Mouse (Mus musculus): ENCODE measurements around the gene Clec16a.

Clec16a gene

GRCm38 (mm10) chr16:10544995-10545622 lies at the start of gene Clec16a:
TSS of gene Clec16a (plus strand) at chr16:10545339.
- DNase-seq (ENCODE audit: low read depth in 1 of 2, low spot score in 2 of 2), result peak; percentile 86 to 91

DNA sequence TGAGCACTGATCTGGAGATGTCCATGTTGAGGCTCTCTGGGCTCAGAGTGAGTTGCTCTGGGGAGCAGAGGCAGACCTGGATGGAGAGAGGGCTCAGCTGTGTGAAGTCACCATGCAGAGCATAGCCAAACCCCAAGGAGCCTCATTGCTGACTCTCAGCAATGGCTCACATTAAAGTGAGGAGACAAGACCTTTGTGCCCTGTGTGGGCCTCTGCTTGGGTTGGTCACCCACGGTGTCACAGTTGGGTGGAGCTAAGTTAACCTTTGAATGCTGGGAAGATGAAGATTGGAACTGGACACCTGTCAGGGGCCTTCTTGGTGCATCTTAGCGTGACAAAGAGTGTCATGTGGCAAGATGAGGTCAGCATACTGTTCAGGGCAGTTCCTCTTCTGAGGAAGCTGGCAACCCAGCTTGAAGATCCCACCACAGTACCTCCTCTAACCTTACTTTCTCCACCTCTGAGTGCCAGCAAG lies 49.3 kb upstream of the Clec16a start:
- no peak for DNase-seq (ENCODE audit: low read depth in 1 of 2, low spot score in 2 of 2)

- DNase-seq (ENCODE audit: low read depth in 1 of 2, low spot score in 2 of 2), result no peak
Measured at GRCm38 (mm10) chr16:10498096-10498602, 47.0 kb upstream of the Clec16a start.

- DNase-seq (ENCODE audit: low read depth in 1 of 2, low spot score in 2 of 2), result no peak
Measured at GRCm38 (mm10) chr16:10499122-10499521, 46.0 kb upstream of the Clec16a start.

- DNase-seq (ENCODE audit: low read depth in 1 of 2, low spot score in 2 of 2), result no peak
Measured at GRCm38 (mm10) chr16:10501865-10502264, 43.3 kb upstream of the Clec16a start.

GRCm38 (mm10) chr16:10503058-10503457 lies 42.1 kb upstream of the Clec16a start:
- no peak for DNase-seq (ENCODE audit: low read depth in 1 of 2, low spot score in 2 of 2)

GRCm38 (mm10) chr16:10507445-10507844 lies 37.7 kb upstream of the Clec16a start:
- DNase-seq (ENCODE audit: low read depth in 1 of 2, low spot score in 2 of 2), result no peak

- no peak for DNase-seq (ENCODE audit: low read depth in 1 of 2, low spot score in 2 of 2)
Measured at GRCm38 (mm10) chr16:10508691-10509090, 36.4 kb upstream of the Clec16a start.

GRCm38 (mm10) chr16:10510477-10511133 lies 34.5 kb upstream of the Clec16a start:
- DNase-seq (ENCODE audit: low read depth in 1 of 2, low spot score in 2 of 2), result no peak

DNA sequence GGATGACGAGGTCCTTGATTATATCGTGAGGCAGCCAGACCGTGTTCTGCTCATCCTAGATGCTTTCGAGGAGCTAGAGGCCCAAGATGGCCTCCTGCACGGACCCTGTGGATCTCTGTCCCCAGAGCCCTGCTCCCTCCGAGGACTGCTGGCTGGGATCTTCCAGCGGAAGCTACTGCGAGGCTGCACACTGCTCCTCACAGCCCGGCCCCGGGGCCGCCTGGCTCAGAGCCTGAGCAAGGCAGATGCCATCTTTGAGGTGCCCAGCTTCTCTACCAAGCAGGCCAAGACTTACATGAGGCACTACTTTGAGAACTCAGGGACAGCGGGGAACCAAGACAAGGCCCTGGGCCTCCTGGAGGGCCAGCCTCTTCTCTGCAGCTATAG lies 34.0 kb upstream of the Clec16a start:
- no peak for DNase-seq (ENCODE audit: low read depth in 1 of 2, low spot score in 2 of 2)

DNA sequence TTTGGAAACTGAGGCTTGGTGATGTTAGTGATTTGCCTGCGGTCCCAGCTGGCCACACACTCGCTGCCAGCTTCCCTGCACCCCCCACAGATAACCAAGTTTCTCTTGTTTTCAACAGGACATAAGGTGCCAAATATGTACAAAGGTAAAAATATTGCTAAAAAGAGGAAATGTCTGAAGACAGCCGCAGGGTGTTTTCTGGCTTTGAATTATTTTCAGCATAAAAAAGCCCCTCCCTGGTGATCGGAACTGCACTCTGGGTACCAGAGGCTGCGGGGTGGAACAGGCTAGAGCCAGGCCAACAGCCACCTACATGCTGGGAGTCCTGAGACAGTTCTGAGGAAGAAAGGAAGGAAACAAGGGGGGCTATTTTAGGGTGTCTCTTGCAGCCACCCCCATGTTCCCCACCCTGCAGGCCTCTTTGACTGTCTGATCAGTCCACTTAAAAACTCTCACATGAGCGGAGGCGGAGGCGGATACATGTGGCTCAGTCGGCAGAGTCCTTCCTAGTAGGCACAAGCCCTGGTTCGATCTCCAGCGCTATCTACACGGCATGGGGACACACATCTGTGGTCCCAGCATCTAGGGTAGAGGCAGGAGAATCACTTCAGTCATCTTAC lies 29.1 kb upstream of the Clec16a start:
- no peak for DNase-seq (ENCODE audit: low read depth in 1 of 2, low spot score in 2 of 2)

DNA sequence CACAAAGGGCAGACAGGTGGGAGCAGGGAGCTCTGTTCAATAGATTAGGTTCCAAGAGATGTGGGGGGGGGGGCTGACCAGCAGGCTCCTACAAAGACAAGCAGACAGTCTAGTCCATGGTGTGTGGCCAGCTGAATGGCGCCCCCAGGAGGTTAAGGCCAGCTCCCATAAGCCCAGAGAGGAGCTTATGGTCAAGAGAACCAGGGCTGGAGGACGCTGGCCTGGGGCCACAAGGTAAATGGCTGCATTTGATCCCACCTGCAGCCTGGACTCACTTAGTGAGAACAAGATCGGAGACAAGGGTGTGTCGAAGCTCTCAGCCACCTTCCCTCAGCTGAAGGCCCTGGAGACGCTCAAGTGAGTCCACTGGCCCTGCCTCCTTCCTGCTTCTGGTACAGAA lies 27.1 kb upstream of the Clec16a start:
- no peak for DNase-seq (ENCODE audit: low read depth in 1 of 2, low spot score in 2 of 2)

GRCm38 (mm10) chr16:10520908-10521614 lies 24.1 kb upstream of the Clec16a start:
- peak in 1 of 2 experiments; percentile 53 for DNase-seq (ENCODE audit: low read depth in 1 of 2, low spot score in 2 of 2)

GRCm38 (mm10) chr16:10522811-10523210 lies 22.3 kb upstream of the Clec16a start:
- DNase-seq (ENCODE audit: low read depth in 1 of 2, low spot score in 2 of 2), result peak in 1 of 2 experiments; percentile 61

- no peak for DNase-seq (ENCODE audit: low read depth in 1 of 2, low spot score in 2 of 2)
Measured at GRCm38 (mm10) chr16:10523650-10524049, 21.5 kb upstream of the Clec16a start.

- no peak for DNase-seq (ENCODE audit: low read depth in 1 of 2, low spot score in 2 of 2)
Measured at GRCm38 (mm10) chr16:10524866-10525609, 20.1 kb upstream of the Clec16a start.

DNA sequence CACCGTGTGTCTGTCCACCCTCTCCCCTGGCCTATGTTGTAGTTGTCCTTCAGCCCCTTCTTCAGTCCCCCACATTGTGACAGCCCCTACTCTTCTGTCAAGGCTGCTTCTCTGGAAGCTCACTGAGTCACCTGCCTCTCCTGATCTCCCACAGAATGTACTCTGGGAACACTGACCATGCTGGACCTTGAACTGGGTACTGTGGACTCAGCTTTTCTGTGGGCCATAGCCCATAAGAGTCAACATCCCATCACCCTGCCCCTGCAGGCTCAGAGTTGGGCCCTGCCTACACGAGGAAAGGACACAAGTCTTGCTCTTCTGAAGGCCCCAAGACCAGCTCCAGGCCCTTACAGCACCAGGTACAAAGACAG lies 19.5 kb upstream of the Clec16a start:
- no peak for DNase-seq (ENCODE audit: low read depth in 1 of 2, low spot score in 2 of 2)

- no peak for DNase-seq (ENCODE audit: low read depth in 1 of 2, low spot score in 2 of 2)
Measured at GRCm38 (mm10) chr16:10527046-10527644, 18.0 kb upstream of the Clec16a start.

DNA sequence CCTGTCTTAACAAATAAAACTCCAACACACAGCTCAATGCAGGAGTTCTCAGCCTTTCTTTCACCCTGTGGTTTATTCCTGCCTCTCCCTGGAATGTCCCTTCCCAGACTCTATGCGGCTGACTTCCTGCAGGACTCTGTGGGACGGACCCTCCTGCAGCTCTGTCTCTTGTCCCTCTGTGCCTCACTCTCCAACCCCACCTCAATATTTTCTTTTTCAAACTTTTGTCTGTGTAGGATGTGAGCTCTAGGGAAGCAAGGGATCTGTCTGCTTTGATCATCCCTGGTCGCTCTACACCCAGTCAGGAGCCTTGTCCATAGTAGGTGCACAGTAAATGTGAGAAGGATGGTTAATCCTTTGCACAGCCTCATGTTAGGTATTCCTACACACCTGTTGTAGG lies 16.8 kb upstream of the Clec16a start:
- no peak for DNase-seq (ENCODE audit: low read depth in 1 of 2, low spot score in 2 of 2)

DNA sequence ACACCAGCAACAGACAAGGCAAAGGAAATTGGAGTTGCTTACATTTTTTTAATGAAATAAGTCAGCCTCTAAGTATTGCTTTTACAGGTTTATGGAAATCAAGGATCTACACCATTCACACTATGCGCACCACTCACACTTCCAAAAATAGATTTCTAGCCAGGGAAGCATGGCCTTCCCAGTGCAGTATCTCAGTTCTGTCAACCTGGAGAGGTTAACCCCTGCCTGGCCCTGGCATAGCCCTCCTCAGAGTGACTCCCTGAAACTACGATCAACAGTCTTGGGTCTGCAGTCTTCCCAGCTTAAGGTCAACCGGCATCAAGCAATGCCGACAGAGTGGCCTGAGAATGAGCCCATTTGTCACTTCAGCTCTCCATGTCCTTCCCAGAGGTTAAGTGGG lies 15.0 kb upstream of the Clec16a start:
- DNase-seq (ENCODE audit: low read depth in 1 of 2, low spot score in 2 of 2), result no peak

All from monocyte, adult 2 months (primary cell).